Mouse (Mus musculus): ENCODE data around the gene Ppfibp1.

DNA sequence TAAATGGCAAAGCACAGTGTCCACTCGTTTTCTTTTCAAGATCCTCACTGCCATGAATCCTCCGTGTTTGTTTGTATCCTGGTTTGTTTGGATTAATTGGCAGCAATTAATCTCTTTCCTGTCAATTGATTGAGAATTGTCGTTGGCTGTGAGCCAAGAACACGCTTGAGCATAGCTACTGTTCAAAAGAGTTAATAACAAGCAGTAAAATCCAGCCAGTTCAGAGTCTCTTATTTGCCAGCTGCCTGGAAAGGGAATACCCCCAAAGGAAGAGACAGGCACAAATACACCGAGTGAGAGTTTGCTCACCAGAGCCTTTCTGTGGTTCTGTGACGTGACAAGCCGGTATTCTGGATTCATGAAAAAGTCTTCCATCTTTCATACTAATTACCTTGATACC lies 173.7 kb downstream of the Ppfibp1 start:
- TF ChIP-seq CTCF (IDR thresholded peaks at IDR 0.05; ENCODE audit: control insufficient read depth, insufficient read depth, low read length), result no peak
- no peak for TF ChIP-seq POLR2A (IDR thresholded peaks at IDR 0.05; ENCODE audit: borderline replicate concordance, control insufficient read depth, low read depth, low read length)
